Mouse (Mus musculus): ENCODE measurements around the gene Antxrl. TPM values are rescaled to one million over a fixed set of nuclear protein-coding genes. Genes with fewer than 3 reads are reported as not detected.

The Antxrl gene
- not detected in 2 replicates for polyA plus RNA-seq (2015; fragmentation: Nextera tagmentation; extraction: Ambion mirVana)

DNA sequence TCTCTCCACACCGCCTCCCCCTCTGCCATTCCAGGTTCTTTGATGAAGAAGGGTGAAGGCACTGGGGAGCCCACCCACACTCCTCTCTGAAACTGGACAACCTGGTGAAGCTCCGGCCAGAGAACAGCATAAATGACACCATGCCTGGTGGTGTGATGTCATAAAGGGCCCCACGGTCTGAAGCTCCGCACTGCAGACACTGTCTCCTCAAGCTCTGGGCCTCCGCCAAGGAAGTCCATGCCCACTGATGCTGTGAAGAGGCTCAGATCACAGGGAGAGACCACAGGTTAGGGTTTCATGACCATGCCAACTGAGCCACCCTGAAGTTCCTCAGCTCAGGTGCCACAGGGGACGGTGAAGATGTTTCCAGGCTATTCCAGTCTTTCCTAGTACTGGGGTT lies at the start of gene Antxrl:
TSS of gene Antxrl (plus strand) at position 192 of the 400 bp plus-strand sequence.
- Histone ChIP-seq H3K4me3 (ENCODE audit: low read depth, low read length) (no peak within 1 kb of the TSS), H3K9ac (replicated peaks; ENCODE audit: low read depth) (no peak within 1 kb of the TSS), H3K9me3 (ENCODE audit: low read length) (no peaks in the 10 kb centered on the region), H3K4me1 (ENCODE audit: insufficient read depth, low read depth, low read length) (no peaks in the 10 kb centered on the region), H3K36me3 (ENCODE audit: insufficient read depth, low read length) (no peaks in the 10 kb centered on the region), H3K27me3 (replicated peaks; ENCODE audit: insufficient read depth, low read length) (no peaks in the 10 kb centered on the region), H3K4me2 (replicated peaks; ENCODE audit: low read depth, low read length) (no peak within 1 kb of the TSS), H3K27ac (ENCODE audit: low read length) (no peak within 1 kb of the TSS)
- no peak for ATAC-seq
- WGBS: 89% methylated on average over 6 of the region's 6 CpGs
- no peak for DNase-seq (ENCODE audit: low spot score)
- TF ChIP-seq EP300 (IDR thresholded peaks at IDR 0.05) (no peak), CTCF (IDR thresholded peaks at IDR 0.05) (no peak)

DNA sequence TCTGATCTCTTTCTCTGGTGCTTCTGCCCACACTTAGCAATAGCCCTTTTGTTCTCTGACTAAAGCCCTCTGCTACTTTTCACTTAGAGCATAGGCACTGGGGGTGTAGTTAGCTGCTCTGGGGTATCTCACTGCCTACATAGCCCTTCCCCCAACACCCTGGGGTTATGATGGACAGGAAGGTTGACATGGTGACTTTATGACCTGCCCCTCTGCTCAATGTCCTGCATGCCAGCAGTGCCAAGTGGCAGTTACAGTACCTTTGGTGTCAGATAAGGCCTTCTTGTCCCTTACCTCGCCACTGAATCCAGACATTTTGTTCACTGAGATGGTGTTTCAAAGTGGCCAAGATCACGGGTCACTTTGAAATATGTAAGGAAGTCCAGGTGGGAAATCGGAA lies 37.4 kb upstream of the Antxrl start, which contains the start of gene Gm30083:
TSS of gene Gm30083 (minus strand) at position 120 of the 400 bp plus-strand sequence.
- H3K4me1 ChIP-seq (ENCODE audit: insufficient read depth, low read depth, low read length): no peaks in the 10 kb centered on the region
- TF ChIP-seq EP300 (IDR thresholded peaks at IDR 0.05) (no peak), CTCF (IDR thresholded peaks at IDR 0.05) (no peak)
- no peaks in the 10 kb centered on the region for H3K36me3 ChIP-seq (ENCODE audit: insufficient read depth, low read length)
- H3K4me3 ChIP-seq (ENCODE audit: low read depth, low read length): no peak within 1 kb of the TSS
- WGBS: 75% methylated on average over 3 of the region's 3 CpGs
- H3K27me3 ChIP-seq (replicated peaks; ENCODE audit: insufficient read depth, low read length): no peaks in the 10 kb centered on the region
- H3K9me3 ChIP-seq (ENCODE audit: low read length): no peaks in the 10 kb centered on the region
- H3K9ac ChIP-seq (replicated peaks; ENCODE audit: low read depth): no peak within 1 kb of the TSS
- DNase-seq (ENCODE audit: low spot score) (no peak), ATAC-seq (no peak)
- no peak within 1 kb of the TSS for H3K4me2 ChIP-seq (replicated peaks; ENCODE audit: low read depth, low read length)
- H3K27ac ChIP-seq (ENCODE audit: low read length): no peak within 1 kb of the TSS

DNA sequence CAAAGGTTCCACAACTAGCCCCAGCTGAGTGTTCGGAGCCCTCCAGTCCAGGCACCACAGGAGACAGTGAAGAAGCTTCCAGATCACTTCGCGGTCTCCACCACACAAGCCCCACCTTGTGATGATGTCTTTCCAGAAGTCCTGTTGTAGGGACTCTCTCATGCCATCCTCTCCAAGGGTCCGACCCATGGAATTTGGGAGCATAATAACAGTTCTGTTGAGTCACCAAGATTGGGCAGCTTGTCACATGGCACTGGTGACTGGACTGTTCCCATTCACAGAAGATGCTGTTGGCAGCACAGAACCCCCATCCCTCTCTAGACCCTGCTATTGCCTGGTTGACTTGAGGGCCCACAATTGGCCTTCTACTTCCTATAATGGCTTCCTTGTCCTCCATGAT lies 36.1 kb upstream of the Antxrl start, which contains the start of gene Gm5460:
TSS of gene Gm5460 (plus strand) at position 378 of the 400 bp plus-strand sequence.
- Histone ChIP-seq H3K9ac (replicated peaks; ENCODE audit: low read depth) (no peak within 1 kb of the TSS), H3K4me3 (ENCODE audit: low read depth, low read length) (no peak within 1 kb of the TSS), H3K9me3 (ENCODE audit: low read length) (no peaks in the 10 kb centered on the region), H3K36me3 (ENCODE audit: insufficient read depth, low read length) (no peaks in the 10 kb centered on the region), H3K4me1 (ENCODE audit: insufficient read depth, low read depth, low read length) (no peaks in the 10 kb centered on the region), H3K27me3 (replicated peaks; ENCODE audit: insufficient read depth, low read length) (no peaks in the 10 kb centered on the region), H3K27ac (ENCODE audit: low read length) (no peak within 1 kb of the TSS), H3K4me2 (replicated peaks; ENCODE audit: low read depth, low read length) (no peak within 1 kb of the TSS)
- DNase-seq (ENCODE audit: low spot score) (no peak), ATAC-seq (no peak)
- TF ChIP-seq CTCF (IDR thresholded peaks at IDR 0.05): no peak
- TF ChIP-seq EP300 (IDR thresholded peaks at IDR 0.05): no peak
- 89% methylated on average over 4 of the region's 4 CpGs for WGBS

DNA sequence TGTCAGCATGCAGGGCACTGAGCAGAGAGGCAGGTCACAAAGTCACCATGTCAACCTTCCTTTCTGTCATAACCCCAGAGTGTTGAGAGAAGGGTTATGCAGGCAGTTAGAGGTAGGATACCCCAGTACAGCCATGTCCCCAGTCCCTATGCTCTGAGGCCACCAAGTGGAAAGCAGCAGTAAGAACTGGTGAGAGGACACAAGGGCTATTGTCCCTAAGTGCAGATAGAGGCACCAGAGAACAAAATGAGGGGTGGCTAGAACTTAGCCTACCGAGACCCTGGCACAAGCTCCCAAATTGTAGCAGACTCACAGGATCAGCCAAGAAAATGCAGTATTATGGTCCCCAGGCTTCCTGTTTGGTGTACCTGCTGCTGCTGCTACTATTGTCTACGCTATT lies 35.6 kb upstream of the Antxrl start:
- Histone ChIP-seq H3K27ac (ENCODE audit: low read length) (no peak overlapping the region), H3K4me1 (ENCODE audit: insufficient read depth, low read depth, low read length) (no peaks in the 10 kb centered on the region), H3K27me3 (replicated peaks; ENCODE audit: insufficient read depth, low read length) (no peaks in the 10 kb centered on the region), H3K4me2 (replicated peaks; ENCODE audit: low read depth, low read length) (no peak overlapping the region), H3K4me3 (ENCODE audit: low read depth, low read length) (no peak overlapping the region), H3K9ac (replicated peaks; ENCODE audit: low read depth) (no peak overlapping the region), H3K9me3 (ENCODE audit: low read length) (no peaks in the 10 kb centered on the region), H3K36me3 (ENCODE audit: insufficient read depth, low read length) (no peaks in the 10 kb centered on the region)
- TF ChIP-seq CTCF (IDR thresholded peaks at IDR 0.05) (no peak), EP300 (IDR thresholded peaks at IDR 0.05) (no peak)
- ATAC-seq: no peak
- WGBS: 80% methylated on average over 2 of the region's 2 CpGs
- DNase-seq (ENCODE audit: low spot score): no peak

DNA sequence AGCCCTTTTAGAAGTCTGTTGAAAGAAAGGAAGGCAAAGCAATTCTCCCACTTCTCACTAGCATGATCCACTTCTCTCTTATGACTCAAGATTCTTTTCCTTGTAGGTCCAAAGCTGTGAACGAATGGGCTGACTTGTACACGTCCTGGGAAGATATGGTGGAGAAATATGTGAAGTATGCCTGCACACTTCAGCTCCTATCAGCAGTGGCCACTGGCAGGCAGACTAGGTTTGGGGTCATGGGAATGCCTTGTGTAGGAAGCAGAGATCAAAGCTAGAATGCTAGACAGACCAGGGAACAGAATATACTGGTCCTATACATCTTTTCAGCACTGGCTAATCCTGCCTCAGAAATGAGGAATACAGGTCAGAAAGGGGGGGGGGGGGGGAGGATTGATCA lies 25.8 kb upstream of the Antxrl start:
- no peak overlapping the region for H3K4me3 ChIP-seq (ENCODE audit: low read depth, low read length)
- no peak overlapping the region for H3K4me2 ChIP-seq (replicated peaks; ENCODE audit: low read depth, low read length)
- no peaks in the 10 kb centered on the region for H3K9me3 ChIP-seq (ENCODE audit: low read length)
- 17% methylated on average over 2 of the region's 2 CpGs for WGBS
- no peak overlapping the region for H3K9ac ChIP-seq (replicated peaks; ENCODE audit: low read depth)
- H3K36me3 ChIP-seq (ENCODE audit: insufficient read depth, low read length): no peaks in the 10 kb centered on the region
- no peak for TF ChIP-seq EP300 (IDR thresholded peaks at IDR 0.05)
- no peak for TF ChIP-seq CTCF (IDR thresholded peaks at IDR 0.05)
- H3K27ac ChIP-seq (ENCODE audit: low read length): no peak overlapping the region
- H3K27me3 ChIP-seq (replicated peaks; ENCODE audit: insufficient read depth, low read length): no peaks in the 10 kb centered on the region
- ATAC-seq (no peak), DNase-seq (ENCODE audit: low spot score) (peak; percentile 7)
- H3K4me1 ChIP-seq (ENCODE audit: insufficient read depth, low read depth, low read length): no peaks in the 10 kb centered on the region

- ATAC-seq (no peak), DNase-seq (ENCODE audit: low spot score) (no peak)
- Histone ChIP-seq H3K9ac (replicated peaks; ENCODE audit: low read depth) (no peak overlapping the region), H3K27ac (ENCODE audit: low read length) (no peak overlapping the region), H3K36me3 (ENCODE audit: insufficient read depth, low read length) (no peaks in the 10 kb centered on the region), H3K4me3 (ENCODE audit: low read depth, low read length) (no peak overlapping the region), H3K9me3 (ENCODE audit: low read length) (no peaks in the 10 kb centered on the region), H3K27me3 (replicated peaks; ENCODE audit: insufficient read depth, low read length) (no peaks in the 10 kb centered on the region), H3K4me1 (ENCODE audit: insufficient read depth, low read depth, low read length) (no peaks in the 10 kb centered on the region), H3K4me2 (replicated peaks; ENCODE audit: low read depth, low read length) (no peak overlapping the region)
- TF ChIP-seq EP300 (IDR thresholded peaks at IDR 0.05): no peak
- no peak for TF ChIP-seq CTCF (IDR thresholded peaks at IDR 0.05)
- WGBS: 76% methylated on average over 8 of the region's 8 CpGs
Observed at GRCm38 (mm10) chr14:34033841-34034610, 18.5 kb upstream of the Antxrl start.
